Mouse (Mus musculus): ENCODE results near the gene Pigb. TPM values are rescaled to one million over a fixed set of nuclear protein-coding genes. Genes with fewer than 3 reads are reported as not detected.

Pigb gene
- polyA plus RNA-seq, 1 experiment, result 17.5 TPM

DNA sequence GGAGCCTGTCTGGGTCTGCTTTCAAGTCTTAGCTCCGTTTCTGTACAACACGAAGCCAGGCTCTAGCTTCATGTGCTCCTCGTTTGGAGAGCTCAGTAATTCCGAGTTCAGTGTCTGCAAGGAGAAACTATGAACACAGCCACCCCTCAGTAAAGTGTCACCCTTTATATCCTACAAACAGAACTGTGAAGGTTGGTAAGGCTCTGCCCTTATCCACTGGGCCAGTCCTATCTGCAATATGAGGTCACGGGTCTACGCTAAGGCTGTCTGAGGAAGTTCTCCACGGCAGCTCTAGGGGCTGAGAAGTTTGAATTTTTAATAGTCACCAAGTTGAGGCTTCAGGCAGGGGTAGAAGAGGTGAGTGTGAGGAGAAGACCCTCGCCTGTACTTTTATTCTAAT lies 32.2 kb upstream of the Pigb start:
- Histone ChIP-seq H3K4me3 (ENCODE audit: insufficient read depth, low read length) (no peak overlapping the region), H3K4me1 (ENCODE audit: control insufficient read depth, insufficient read depth, low read length) (peaks cover 3% of the 10 kb centered on the region; the same call in 1 of the 2 replicates), H3K27ac (ENCODE audit: insufficient read depth, low read length) (no peak overlapping the region)
- TF ChIP-seq CTCF (IDR thresholded peaks at IDR 0.05; ENCODE audit: borderline replicate concordance, insufficient read depth, low read length), result no peak
- no peak for TF ChIP-seq POLR2A (IDR thresholded peaks at IDR 0.05; ENCODE audit: low read depth, low read length)

DNA sequence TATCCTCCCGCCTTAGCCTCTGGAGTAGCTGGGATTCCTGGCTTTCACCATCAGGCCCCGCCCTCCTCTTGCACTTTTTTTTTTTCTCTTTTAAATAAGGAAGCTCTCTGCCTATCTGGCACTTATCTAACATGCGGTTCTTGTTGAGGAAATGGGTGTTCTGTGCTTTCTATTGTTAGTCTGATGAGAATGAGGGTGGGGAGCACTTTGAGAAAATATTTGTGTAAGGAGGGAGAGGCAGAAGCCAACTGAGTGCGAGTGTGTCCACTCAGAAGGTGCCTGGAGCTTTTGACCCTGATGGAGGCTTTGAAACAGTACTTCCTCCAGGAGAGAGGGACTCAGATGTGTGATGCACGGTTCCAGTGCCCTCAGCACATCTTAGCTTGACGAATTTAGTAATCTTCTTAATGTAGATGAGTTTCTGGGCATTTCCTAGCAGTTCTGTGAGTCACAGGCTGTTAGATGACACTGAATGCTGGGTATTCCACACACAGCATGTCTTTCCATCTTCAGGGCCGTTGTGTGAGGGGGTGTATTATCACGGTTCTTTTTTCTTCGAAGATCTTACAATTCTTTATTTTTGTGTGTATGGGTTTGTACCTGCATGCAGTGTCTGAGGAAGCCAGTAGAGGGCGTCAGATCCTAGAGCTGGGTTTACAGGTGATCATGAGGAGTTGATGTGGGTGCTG lies 30.9 kb upstream of the Pigb start:
- TF ChIP-seq POLR2A (IDR thresholded peaks at IDR 0.05; ENCODE audit: low read depth, low read length), result no peak
- Histone ChIP-seq H3K27ac (ENCODE audit: insufficient read depth, low read length) (no peak overlapping the region), H3K4me1 (ENCODE audit: control insufficient read depth, insufficient read depth, low read length) (peaks cover 3% of the 10 kb centered on the region; the same call in 1 of the 2 replicates), H3K4me3 (ENCODE audit: insufficient read depth, low read length) (no peak overlapping the region)

- no peak overlapping the region for H3K27ac ChIP-seq (ENCODE audit: insufficient read depth, low read length)
- TF ChIP-seq CTCF (IDR thresholded peaks at IDR 0.05; ENCODE audit: borderline replicate concordance, insufficient read depth, low read length), result no peak
- peaks cover 3% of the 10 kb centered on the region; the same call in 1 of the 2 replicates for H3K4me1 ChIP-seq (ENCODE audit: control insufficient read depth, insufficient read depth, low read length)
Observed at GRCm38 (mm10) chr9:73068688-73069087, 28.5 kb upstream of the Pigb start.

GRCm38 (mm10) chr9:73068230-73068679 lies 28.1 kb upstream of the Pigb start:
- Histone ChIP-seq H3K4me3 (ENCODE audit: insufficient read depth, low read length) (no peak overlapping the region), H3K27ac (ENCODE audit: insufficient read depth, low read length) (no peak overlapping the region), H3K4me1 (ENCODE audit: control insufficient read depth, insufficient read depth, low read length) (peaks cover 3% of the 10 kb centered on the region; the same call in 1 of the 2 replicates)
- TF ChIP-seq CTCF (IDR thresholded peaks at IDR 0.05; ENCODE audit: borderline replicate concordance, insufficient read depth, low read length) (no peak), POLR2A (IDR thresholded peaks at IDR 0.05; ENCODE audit: low read depth, low read length) (no peak)

More at GRCm38 (mm10) chr9:73068688-73069087, 28.5 kb upstream of the Pigb start:
- no peak overlapping the region for H3K4me3 ChIP-seq (ENCODE audit: insufficient read depth, low read length)

DNA sequence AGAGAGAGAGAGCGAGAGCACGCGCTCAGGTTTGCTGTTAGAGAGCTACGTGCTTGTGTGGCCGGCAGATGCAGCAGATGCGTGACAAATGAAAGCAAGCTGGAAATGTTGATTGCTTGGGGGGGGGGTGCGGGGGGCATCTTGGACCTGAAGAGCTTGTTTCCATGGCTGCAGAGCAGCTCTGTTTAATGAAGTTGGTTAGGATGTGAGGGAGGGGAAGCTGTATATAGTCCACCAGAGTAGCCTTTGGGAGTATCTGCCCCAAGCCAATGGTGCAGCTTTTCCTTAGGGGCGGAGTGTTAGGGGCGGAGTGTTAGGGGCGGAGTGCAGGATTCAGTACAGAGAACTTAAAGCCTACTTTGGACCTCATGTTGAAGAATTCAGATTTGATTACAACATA lies 26.9 kb upstream of the Pigb start:
- Histone ChIP-seq H3K4me1 (ENCODE audit: control insufficient read depth, insufficient read depth, low read length) (peaks cover 3% of the 10 kb centered on the region; the same call in 1 of the 2 replicates), H3K4me3 (ENCODE audit: insufficient read depth, low read length) (no peak overlapping the region), H3K27ac (ENCODE audit: insufficient read depth, low read length) (no peak overlapping the region)
- TF ChIP-seq CTCF (IDR thresholded peaks at IDR 0.05; ENCODE audit: borderline replicate concordance, insufficient read depth, low read length), result no peak
- TF ChIP-seq POLR2A (IDR thresholded peaks at IDR 0.05; ENCODE audit: low read depth, low read length), result no peak

- TF ChIP-seq CTCF (IDR thresholded peaks at IDR 0.05; ENCODE audit: borderline replicate concordance, insufficient read depth, low read length), result no peak
- no peak for TF ChIP-seq POLR2A (IDR thresholded peaks at IDR 0.05; ENCODE audit: low read depth, low read length)
- Histone ChIP-seq H3K4me3 (ENCODE audit: insufficient read depth, low read length) (no peak overlapping the region), H3K4me1 (ENCODE audit: control insufficient read depth, insufficient read depth, low read length) (peaks cover 3% of the 10 kb centered on the region; the same call in 1 of the 2 replicates), H3K27ac (ENCODE audit: insufficient read depth, low read length) (no peak overlapping the region)
Observed at GRCm38 (mm10) chr9:73063621-73064290, 23.6 kb upstream of the Pigb start.

DNA sequence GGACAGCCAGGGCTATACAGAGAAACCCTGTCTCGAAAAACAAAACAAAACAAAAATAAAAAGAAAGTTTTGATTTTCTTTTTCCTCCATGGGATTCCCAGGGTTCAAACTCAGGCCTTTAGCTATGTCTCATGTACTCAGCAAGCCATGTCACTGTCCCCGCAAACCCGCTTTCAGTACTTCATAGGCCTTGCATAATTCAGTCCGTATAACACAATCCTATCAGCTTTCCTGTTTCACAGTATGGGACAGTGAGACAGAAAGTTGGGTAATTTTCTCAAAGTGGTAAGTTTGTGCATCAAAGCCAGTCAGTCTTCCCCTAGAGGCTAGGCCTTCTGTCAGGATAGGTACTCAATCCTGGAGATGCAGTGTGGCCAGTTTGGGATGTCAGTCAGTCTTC lies 19.0 kb upstream of the Pigb start:
- no peaks in the 10 kb centered on the region for H3K4me1 ChIP-seq (ENCODE audit: control insufficient read depth, insufficient read depth, low read length)
- TF ChIP-seq POLR2A (IDR thresholded peaks at IDR 0.05; ENCODE audit: low read depth, low read length) (no peak), CTCF (IDR thresholded peaks at IDR 0.05; ENCODE audit: borderline replicate concordance, insufficient read depth, low read length) (no peak)
- no peak overlapping the region for H3K27ac ChIP-seq (ENCODE audit: insufficient read depth, low read length)
- no peak overlapping the region for H3K4me3 ChIP-seq (ENCODE audit: insufficient read depth, low read length)

DNA sequence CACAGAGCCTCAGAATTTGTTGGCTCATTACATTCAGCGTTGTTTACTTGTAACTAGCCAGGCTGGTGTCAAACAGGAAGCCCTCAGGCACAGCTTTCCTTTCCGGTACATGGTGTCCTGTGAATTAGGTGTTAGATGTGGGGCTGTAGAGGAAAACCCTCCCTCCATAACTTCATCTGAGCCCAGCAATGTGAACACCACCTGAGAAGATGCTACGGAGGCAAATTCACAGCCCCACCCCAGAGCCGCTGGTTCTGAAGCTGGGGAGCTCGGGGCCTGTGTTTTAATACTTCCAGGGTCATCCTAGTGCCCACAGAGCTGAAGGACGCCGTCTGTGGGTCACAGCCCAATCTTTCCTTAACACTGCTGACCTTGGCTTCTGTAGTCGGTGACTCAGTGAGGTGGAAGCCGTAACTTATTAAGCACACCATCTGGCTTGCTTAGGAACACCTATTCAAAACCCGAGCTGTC lies 15.3 kb upstream of the Pigb start:
- Histone ChIP-seq H3K4me1 (ENCODE audit: control insufficient read depth, insufficient read depth, low read length) (no peaks in the 10 kb centered on the region), H3K27ac (ENCODE audit: insufficient read depth, low read length) (no peak overlapping the region), H3K4me3 (ENCODE audit: insufficient read depth, low read length) (no peak overlapping the region)
- TF ChIP-seq POLR2A (IDR thresholded peaks at IDR 0.05; ENCODE audit: low read depth, low read length), result no peak
- no peak for TF ChIP-seq CTCF (IDR thresholded peaks at IDR 0.05; ENCODE audit: borderline replicate concordance, insufficient read depth, low read length)

- no peak overlapping the region for H3K27ac ChIP-seq (ENCODE audit: insufficient read depth, low read length)
- H3K4me3 ChIP-seq (ENCODE audit: insufficient read depth, low read length), result no peak overlapping the region
- no peak for TF ChIP-seq POLR2A (IDR thresholded peaks at IDR 0.05; ENCODE audit: low read depth, low read length)
- TF ChIP-seq CTCF (IDR thresholded peaks at IDR 0.05; ENCODE audit: borderline replicate concordance, insufficient read depth, low read length), result no peak
- no peaks in the 10 kb centered on the region for H3K4me1 ChIP-seq (ENCODE audit: control insufficient read depth, insufficient read depth, low read length)
Observed at GRCm38 (mm10) chr9:73050606-73051005, 10.4 kb upstream of the Pigb start.

GRCm38 (mm10) chr9:73049833-73050232 lies 9.7 kb upstream of the Pigb start:
- no peak overlapping the region for H3K4me3 ChIP-seq (ENCODE audit: insufficient read depth, low read length)
- TF ChIP-seq CTCF (IDR thresholded peaks at IDR 0.05; ENCODE audit: borderline replicate concordance, insufficient read depth, low read length) (no peak), POLR2A (IDR thresholded peaks at IDR 0.05; ENCODE audit: low read depth, low read length) (no peak)
- no peaks in the 10 kb centered on the region for H3K4me1 ChIP-seq (ENCODE audit: control insufficient read depth, insufficient read depth, low read length)
- no peak overlapping the region for H3K27ac ChIP-seq (ENCODE audit: insufficient read depth, low read length)

Data from embryonic fibroblast, embryonic 13.5 days (primary cell).